Mouse (Mus musculus) right cerebral cortex, postnatal 4 days (tissue): ENCODE results near the gene Sike1.

Source experiments
- DNase-seq: peaks from one replicate; pipeline ENCODE4 v3.0.0-alpha.2; 2022

The Sike1 gene

DNA sequence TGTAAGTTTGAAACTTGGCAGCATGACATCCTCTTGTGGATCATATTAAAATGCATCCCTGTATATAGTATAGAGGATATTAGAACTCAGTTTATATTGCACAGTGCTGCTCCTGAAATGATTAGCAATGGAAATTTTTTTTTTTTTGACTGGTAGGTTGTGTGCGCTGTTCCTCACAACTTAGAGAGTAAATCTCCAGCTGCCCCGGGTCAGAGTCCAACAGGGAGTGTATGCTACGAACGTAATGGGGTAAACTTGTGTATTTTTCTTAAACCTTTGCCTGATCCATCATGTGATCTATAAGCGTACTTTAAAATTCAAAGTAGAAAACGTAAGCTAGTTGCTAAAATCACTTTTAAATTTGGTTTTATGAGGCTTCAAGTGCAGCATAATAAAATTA is 44.8 kb downstream of the Sike1 start:
- no peak for DNase-seq

GRCm38 (mm10) chr3:103040861-103041379 is 45.4 kb downstream of the Sike1 start:
- DNase-seq = no peak

DNA sequence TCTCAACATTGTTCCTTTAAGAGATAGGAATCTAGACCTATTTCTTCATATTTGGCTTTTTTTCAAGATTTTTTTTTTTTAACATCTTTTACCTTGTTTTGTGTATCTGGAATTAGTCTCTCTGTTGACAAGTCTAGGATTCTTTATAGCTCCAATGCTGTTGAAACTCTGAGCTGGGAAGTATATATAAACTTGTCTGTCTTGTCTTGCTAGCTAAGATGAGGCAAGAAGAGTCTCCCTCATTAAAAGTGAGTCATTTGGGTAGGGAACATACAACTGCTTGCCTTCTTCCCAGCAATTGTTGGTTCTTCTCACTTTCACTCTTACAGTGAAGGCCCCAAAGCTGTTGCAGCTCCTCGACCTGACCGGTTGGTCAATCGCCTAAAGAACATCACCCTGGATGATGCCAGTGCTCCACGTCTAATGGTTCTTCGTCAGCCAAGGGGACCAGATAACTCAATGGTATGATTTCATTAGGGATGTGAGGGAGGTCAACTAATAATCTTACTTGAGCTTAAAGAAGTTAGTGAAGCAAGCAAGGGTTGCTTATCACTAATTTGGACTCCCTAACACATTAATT is 60.6 kb downstream of the Sike1 start:
- no peak for DNase-seq

DNA sequence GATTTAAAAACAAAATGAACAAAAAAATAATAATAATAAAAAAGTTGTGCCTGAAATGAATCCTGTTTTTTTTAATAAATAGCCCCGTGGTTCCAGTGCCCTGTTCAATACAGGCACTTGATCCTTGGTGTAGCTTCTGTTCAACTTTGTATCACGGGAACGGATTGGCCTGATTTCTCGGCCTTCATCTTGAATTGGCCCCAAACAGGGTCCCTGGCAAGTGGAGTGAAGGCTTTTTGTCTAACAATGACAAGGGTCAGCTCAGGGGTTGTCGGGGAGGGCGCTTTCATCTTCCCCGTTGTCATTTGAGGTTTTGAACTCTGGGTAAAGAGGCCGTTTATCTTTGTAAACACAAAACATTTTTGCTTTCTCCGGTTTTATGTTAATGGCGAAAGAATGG is 62.2 kb downstream of the Sike1 start:
- DNase-seq = no peak
